Mouse (Mus musculus) small intestine, adult 2 months (tissue): ENCODE results near the gene BC117090.
"Not testable (repeated sequence)": the region's sequence is repeated elsewhere in the genome, so short reads cannot be mapped to it uniquely, and the experiment has no call there.

Source experiments
- CTCF ChIP-seq: fragments of 200-500 bp; IDR thresholded peaks from 2 replicates; pipeline ENCODE4 v1.5.1; 2012; ENCODE audit warnings: low read depth, mild to moderate bottlenecking, control low read depth, inconsistent platforms, low read length, moderate library complexity, mixed read lengths; ENCODE audit not compliant: insufficient replicate concordance, insufficient read length; ENCODE audit errors: extremely low read depth
- POLR2A ChIP-seq: fragments of 200-500 bp; IDR thresholded peaks from 2 replicates; pipeline ENCODE4 v1.6.1; 2012; ENCODE audit warnings: low read depth, mild to moderate bottlenecking, control low read depth, inconsistent platforms, low read length, moderate library complexity

GRCm38 (mm10) chr16:36276796-36277195, 57.3 kb downstream of the BC117090 start, which contains the start of gene Stfa1:
- TF ChIP-seq CTCF, POLR2A: not testable (repeated sequence)
